Mouse (Mus musculus) lung, postnatal 0 days (tissue): ENCODE measurements around the gene Gpr150. TPM values are rescaled to one million over a fixed set of nuclear protein-coding genes. Genes with fewer than 3 reads are reported as not detected.

Experiments
- ATAC-seq: fragments of 200-750 bp; cut with Nextera tagmentation; 2 replicates; pipeline ENCODE4 v1.8.0; 2017; ENCODE audit warnings: moderate library complexity
- DNase-seq: peaks from one replicate; pipeline ENCODE4 v3.0.0-alpha.2; 2016; ENCODE audit warnings: low spot score
- H3K27ac ChIP-seq: fragments of 300-500 bp; sonication (generic); 2 replicates; pipeline ENCODE4 v1.5.1; 2014; ENCODE audit warnings: antibody characterized with exemption, mild to moderate bottlenecking, low read length, mixed read lengths
- H3K27me3 ChIP-seq: fragments of 300-500 bp; sonication (generic); replicated peaks from 2 replicates; pipeline ENCODE4 v1.6.1; 2014; ENCODE audit warnings: low read length, mixed read lengths; ENCODE audit not compliant: insufficient read depth
- H3K36me3 ChIP-seq: fragments of 300-500 bp; sonication (generic); 2 replicates; pipeline ENCODE4 v1.6.1; 2014; ENCODE audit warnings: low read length, mixed read lengths; ENCODE audit not compliant: insufficient read depth
- H3K4me1 ChIP-seq: fragments of 300-500 bp; sonication (generic); 2 replicates; pipeline ENCODE4 v1.6.1; 2014; ENCODE audit warnings: antibody characterized with exemption, low read depth, low read length, mixed read lengths; ENCODE audit not compliant: insufficient read depth
- H3K4me2 ChIP-seq: fragments of 300-500 bp; sonication (generic); replicated peaks from 2 replicates; pipeline ENCODE4 v1.6.1; 2014; ENCODE audit warnings: low read depth, mild to moderate bottlenecking, low read length, moderate library complexity, mixed read lengths
- H3K4me3 ChIP-seq: fragments of 300-500 bp; sonication (generic); 2 replicates; pipeline ENCODE4 v1.5.1; 2014; ENCODE audit warnings: low read depth, low read length
- H3K9ac ChIP-seq: fragments of 300-500 bp; sonication (generic); replicated peaks from 2 replicates; pipeline ENCODE4 v1.6.1; 2014; ENCODE audit warnings: low read depth, mild to moderate bottlenecking
- H3K9me3 ChIP-seq: fragments of 300-500 bp; sonication (generic); 2 replicates; pipeline ENCODE4 v1.6.1; 2016; ENCODE audit warnings: low read length, mixed read lengths
- CTCF ChIP-seq: IDR thresholded peaks from 2 replicates; pipeline ENCODE4 v1.5.1; 2016; ENCODE audit warnings: antibody characterized with exemption, mild to moderate bottlenecking
- EP300 ChIP-seq: IDR thresholded peaks from 2 replicates; pipeline ENCODE4 v1.6.1; 2016; ENCODE audit warnings: antibody characterized with exemption, mild to moderate bottlenecking, control low read depth
- WGBS: fragments of 180-500 bp; shearing (Covaris S2); extraction: QIAGEN DNeasy Blood & Tissue Kit; methylation state at CpG from one replicate; pipeline ENCODE4 v1.1.7; 2014; 5-methylcytosine and 5-hydroxymethylcytosine counted together
- polyA plus RNA-seq: library from polyadenylated mRNA; unstranded; fragments of >200 nt; fragmentation: Nextera tagmentation; extraction: Ambion mirVana; gene quantifications from 2 replicates; pipeline ENCODE4 v1.2.1, GENCODE M21; 2015

Gene Gpr150
- polyA plus RNA-seq, 1 experiment from 2014 or later: 0.08 TPM

DNA sequence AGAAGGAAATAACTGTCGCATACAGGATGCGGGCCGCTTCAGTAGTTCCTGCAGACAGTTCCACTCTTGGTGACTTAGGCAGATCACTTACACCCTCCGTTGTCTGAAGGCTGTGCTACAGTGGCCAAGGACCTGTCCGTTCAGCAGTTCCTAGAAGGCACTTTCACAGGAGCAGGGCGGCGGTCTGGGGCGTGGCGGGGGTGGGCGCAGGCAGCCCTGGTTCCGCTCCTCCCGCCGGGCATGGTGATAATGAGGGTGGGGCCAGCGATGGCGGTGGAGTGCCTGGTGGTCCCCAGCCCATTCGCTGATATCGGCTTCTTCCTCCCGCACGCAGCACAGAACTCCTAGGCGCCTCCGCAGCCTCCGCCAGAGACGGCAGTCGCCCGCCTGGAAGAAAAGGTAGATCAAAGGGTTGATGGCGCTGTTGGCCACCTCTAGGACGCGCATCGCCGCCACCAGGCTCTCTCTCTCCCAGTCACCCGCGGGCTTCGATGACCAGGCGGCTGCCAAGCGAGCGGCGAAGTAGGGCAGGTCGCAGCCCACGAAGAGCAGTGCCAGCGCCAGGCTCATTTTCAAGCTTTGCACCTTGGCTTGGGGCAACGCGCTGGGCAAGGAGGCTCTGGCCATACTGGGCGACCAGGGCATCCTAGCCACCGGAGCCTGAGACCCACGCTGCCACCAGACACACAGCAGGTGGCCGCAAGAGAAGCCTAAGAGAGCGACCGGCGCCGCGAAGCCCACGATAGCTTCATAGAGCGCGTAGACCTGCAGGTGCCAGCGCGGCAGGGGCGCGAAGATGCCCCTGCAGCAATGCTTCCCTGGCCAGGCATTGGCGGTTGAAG is 1.2 kb downstream of the Gpr150 start:
- H3K27me3 ChIP-seq: peaks cover 25% of the 10 kb centered on the region
- peak; percentile 18 for DNase-seq
- 4% methylated on average over 56 of the region's 59 CpGs for WGBS

DNA sequence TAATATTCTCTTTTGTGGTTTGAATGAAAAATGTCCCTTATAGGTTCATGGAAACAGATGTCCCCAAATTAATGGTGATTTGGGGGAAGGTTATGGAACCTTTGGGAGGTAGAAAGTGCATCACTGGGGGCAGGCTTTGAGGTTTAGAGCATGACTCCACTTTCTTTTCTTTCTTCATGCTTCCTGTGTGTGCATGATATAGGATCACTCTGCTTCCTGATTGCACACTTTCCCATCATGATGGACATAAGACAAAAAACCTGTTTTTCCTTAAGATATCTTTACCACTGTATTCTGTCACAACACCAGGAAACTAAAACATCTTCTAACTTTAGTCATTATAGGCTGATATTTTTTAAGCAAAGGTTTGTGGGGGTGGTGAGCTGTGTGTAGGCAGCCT is 11.8 kb downstream of the Gpr150 start:
- no peak overlapping the region for H3K9ac ChIP-seq
- TF ChIP-seq EP300 (no peak), CTCF (no peak)
- H3K27me3 ChIP-seq: no peaks in the 10 kb centered on the region
- H3K9me3 ChIP-seq: no peaks in the 10 kb centered on the region
- no peaks in the 10 kb centered on the region for H3K4me1 ChIP-seq
- H3K36me3 ChIP-seq: no peaks in the 10 kb centered on the region
- H3K4me3 ChIP-seq: no peak overlapping the region
- no peak overlapping the region for H3K4me2 ChIP-seq
- DNase-seq (no peak), ATAC-seq (no peak)
- H3K27ac ChIP-seq: no peak overlapping the region

More for the DNA sequence above, 1.2 kb downstream of the Gpr150 start:
- ATAC-seq: peak; percentile 23
- peaks cover 10% of the 10 kb centered on the region for H3K4me1 ChIP-seq
- H3K4me3 ChIP-seq: peak overlapping the region; percentile 43
- no peaks in the 10 kb centered on the region for H3K9me3 ChIP-seq
- H3K36me3 ChIP-seq: no peaks in the 10 kb centered on the region
- peak overlapping the region; percentile 82 for H3K4me2 ChIP-seq
- no peak overlapping the region for H3K27ac ChIP-seq
- no peak for TF ChIP-seq EP300
- TF ChIP-seq CTCF: no peak
- no peak overlapping the region for H3K9ac ChIP-seq

GRCm38 (mm10) chr13:76042455-76042854 is 14.3 kb downstream of the Gpr150 start:
- Histone ChIP-seq H3K9ac (no peak overlapping the region), H3K27ac (no peak overlapping the region), H3K27me3 (no peaks in the 10 kb centered on the region), H3K4me2 (no peak overlapping the region), H3K4me1 (no peaks in the 10 kb centered on the region), H3K36me3 (no peaks in the 10 kb centered on the region), H3K4me3 (no peak overlapping the region), H3K9me3 (no peaks in the 10 kb centered on the region)
- DNase-seq (no peak), ATAC-seq (no peak)
- TF ChIP-seq EP300: no peak
- TF ChIP-seq CTCF: no peak
- 31% methylated on average over 1 of the region's 1 CpGs for WGBS

GRCm38 (mm10) chr13:76024588-76024987 is 32.2 kb downstream of the Gpr150 start:
- no peak overlapping the region for H3K4me3 ChIP-seq
- H3K27ac ChIP-seq: no peak overlapping the region
- H3K4me1 ChIP-seq: no peaks in the 10 kb centered on the region
- 59% methylated on average over 3 of the region's 3 CpGs for WGBS
- no peak overlapping the region for H3K9ac ChIP-seq
- no peaks in the 10 kb centered on the region for H3K36me3 ChIP-seq
- no peaks in the 10 kb centered on the region for H3K9me3 ChIP-seq
- TF ChIP-seq EP300 (no peak), CTCF (no peak)
- DNase-seq: no peak
- H3K27me3 ChIP-seq: no peaks in the 10 kb centered on the region
- ATAC-seq: no peak
- no peak overlapping the region for H3K4me2 ChIP-seq

DNA sequence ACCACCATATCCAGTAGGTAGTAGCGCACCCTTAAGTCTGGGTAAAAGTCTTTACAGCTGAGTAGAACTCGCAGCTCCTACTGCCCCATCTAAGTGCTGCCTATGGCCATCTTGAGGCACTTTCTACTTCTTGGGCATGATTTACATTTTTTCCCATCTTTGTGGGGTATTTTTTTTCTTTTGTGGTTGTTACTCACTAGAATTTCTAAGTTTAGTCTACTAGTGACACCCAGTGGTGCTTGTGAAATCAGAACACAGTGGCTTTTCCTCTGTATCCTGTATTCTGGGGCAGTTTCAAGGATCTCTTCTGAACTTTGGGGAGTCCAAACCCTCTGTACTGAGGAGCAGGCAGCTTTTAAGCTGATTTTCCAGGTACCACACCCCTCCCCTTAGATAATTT is 35.0 kb downstream of the Gpr150 start:
- no peak overlapping the region for H3K4me3 ChIP-seq
- 88% methylated on average over 2 of the region's 2 CpGs for WGBS

DNA sequence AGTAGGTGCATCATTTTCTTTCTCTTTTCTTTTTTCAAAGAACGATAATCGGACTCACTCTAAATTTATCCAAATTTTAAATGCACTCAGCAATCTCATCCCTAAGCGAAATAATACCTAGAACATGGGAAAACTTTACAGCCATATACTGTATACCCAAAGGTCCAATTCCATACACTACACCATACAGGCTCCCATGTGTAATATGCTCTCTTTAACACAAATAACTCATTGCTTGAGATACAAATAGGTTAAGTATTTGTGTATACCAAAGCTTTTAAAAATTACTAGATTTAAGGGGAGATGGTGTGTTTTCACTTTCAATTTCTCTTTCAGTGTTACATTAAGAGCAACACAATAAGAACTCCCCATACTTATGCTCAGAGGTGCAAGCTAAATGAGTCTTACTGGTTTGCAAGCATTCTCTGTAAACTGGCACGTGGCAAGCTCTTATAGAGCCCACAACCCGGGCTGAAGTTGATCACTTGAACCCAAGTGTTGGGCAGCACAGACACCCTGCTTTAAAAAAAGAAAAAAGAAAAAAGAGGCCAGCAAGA is 37.9 kb downstream of the Gpr150 start:
- H3K4me1 ChIP-seq: no peaks in the 10 kb centered on the region
- WGBS: 33% methylated on average over 5 of the region's 5 CpGs
- no peaks in the 10 kb centered on the region for H3K27me3 ChIP-seq
- H3K4me2 ChIP-seq: peak overlapping the region; percentile 50
- peak overlapping the region; percentile 51 for H3K4me3 ChIP-seq
- H3K9me3 ChIP-seq: no peaks in the 10 kb centered on the region
- ATAC-seq (peak; percentile 20), DNase-seq (peak; percentile 42)
- TF ChIP-seq CTCF (no peak), EP300 (no peak; the same call in 1 of the 2 replicates)
- peak overlapping the region; percentile 89 for H3K27ac ChIP-seq
- H3K9ac ChIP-seq: no peak overlapping the region
- H3K36me3 ChIP-seq: no peaks in the 10 kb centered on the region

More for the DNA sequence above, 35.0 kb downstream of the Gpr150 start:
- Histone ChIP-seq H3K27ac (no peak overlapping the region), H3K27me3 (no peaks in the 10 kb centered on the region), H3K9ac (no peak overlapping the region), H3K4me1 (no peaks in the 10 kb centered on the region), H3K36me3 (no peaks in the 10 kb centered on the region), H3K4me2 (no peak overlapping the region), H3K9me3 (no peaks in the 10 kb centered on the region)
- ATAC-seq (no peak), DNase-seq (peak; percentile 49)
- TF ChIP-seq CTCF (peak; percentile 46), EP300 (no peak)
